Mouse (Mus musculus): ENCODE data around the gene Ccdc91. TPM values are rescaled to one million over a fixed set of nuclear protein-coding genes. Genes with fewer than 3 reads are reported as not detected.

Ccdc91 gene
- polyA plus RNA-seq (2015; fragmentation: Nextera tagmentation; extraction: Ambion mirVana) = 37.0 and 41.1 TPM in 2 replicates

DNA sequence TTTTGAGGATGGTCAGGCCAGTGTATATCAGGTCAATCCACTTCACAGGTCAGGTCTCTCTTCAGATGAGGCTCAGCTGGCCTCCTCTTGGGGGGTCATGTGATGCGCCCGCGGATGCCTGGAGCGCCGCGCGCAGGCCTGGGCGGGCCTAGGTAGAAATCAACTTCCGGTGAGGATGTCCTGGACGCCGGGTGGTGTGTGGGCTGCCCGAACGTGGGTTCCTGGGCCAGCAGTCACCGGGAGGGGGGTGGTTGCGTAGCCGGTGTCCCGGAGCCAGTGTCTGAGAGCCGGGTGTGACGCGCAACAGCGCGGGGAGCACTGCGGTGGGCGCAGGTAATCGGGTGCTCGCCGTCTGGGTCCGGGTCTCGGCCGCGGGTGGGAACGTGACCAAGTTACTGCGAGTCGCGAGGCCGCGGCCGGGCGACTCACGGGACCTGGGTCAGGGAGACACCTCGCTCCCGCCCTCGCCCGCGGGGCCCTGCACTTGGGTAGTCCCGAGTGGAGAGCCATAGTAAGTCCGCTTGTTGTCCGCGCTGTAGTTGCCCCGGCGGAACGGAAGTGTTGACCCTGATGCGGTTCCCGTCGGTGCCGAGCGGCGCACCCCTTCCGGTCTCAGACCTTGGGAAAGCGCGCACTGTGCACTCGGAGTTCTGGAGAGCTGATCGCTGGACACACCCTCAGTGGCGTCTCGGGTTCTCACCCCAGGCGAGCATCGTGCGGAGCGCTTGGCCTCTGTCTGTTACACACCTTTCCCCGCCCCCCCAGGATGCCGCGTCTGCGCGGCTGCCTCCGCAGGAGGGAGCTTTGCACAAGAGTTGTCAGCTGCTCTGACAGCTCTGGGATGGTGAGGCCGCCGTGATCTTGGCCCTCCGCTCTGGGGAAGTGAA is at the start of gene Ccdc91:
Gene Ccdc91, plus strand, starts transcription at position 102 of the 887 bp plus-strand sequence.

Other genes starting within 250 kb of the Ccdc91 start
- 2.2 and 4.8 TPM in 2 replicates for gene Pthlh, start 211.6 kb upstream of the Ccdc91 start, polyA plus RNA-seq (2015; fragmentation: Nextera tagmentation; extraction: Ambion mirVana)

Data from adrenal gland, postnatal 0 days (tissue).